In the genomic region with DNA sequence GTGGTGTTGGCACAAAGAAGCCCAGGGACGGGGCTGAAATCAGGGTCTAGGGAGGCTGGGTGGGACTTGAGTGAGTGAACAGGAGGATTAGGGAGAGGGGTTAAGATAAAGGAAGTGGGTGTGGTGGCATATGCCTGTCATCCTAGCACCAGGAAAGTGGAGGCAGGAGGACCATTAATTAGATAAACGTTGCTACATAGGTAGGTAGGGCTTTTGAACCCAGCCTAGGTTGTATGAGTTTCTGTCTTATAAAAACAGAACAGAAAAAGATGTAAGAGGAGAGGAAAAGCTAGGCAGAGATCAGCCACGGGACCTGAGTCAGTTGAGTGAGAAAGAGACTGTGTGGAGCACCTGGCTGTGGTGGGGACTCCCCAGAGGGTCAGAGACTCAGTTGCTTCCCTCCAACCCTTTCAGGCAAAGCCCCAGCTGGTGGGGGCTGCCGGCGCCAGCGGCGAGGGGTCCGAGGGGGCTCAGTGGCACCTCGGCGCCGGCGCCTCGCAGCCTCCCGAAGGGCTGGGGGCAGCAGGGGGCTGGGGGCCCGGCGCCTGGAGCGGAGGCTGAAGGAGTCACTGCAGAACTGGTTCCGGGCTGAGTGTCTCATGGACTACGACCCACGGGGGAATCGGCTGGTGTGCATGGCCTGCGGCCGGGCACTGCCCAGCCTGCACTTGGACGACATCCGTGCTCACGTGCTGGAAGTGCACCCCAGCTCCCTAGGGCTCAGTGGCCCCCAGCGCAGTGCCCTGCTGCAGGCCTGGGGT, we compare ENCODE assay signal across 9 mouse cellular contexts. TPM values are rescaled to one million over a fixed set of nuclear protein-coding genes. Genes with fewer than 3 reads are reported as not detected.
DNase-seq lines count a peak whose midpoint lies in the region; ATAC-seq lines count a peak whose summit lies in the region.
"Had no signal": no experiment of that assay in that cellular context is flagged by ENCODE, and none has a peak within 500 bp of the region (broad histone marks: within the 10 kb centered on the region; RNA-seq: fewer than 3 reads in every experiment).

No protein-coding gene starts in this region.

- H3K4me1 ChIP-seq in forebrain, embryonic 13.5 days = peaks cover 77% of the 10 kb centered on the region
- H3K4me1 ChIP-seq in midbrain, embryonic 10.5 days = peaks cover 71% of the 10 kb centered on the region

- peak overlapping the region; percentile 88 for H3K4me2 ChIP-seq in forebrain, embryonic 13.5 days

- no peak for ATAC-seq in forebrain, embryonic 13.5 days
- ATAC-seq in megakaryocyte-erythroid progenitor cell, adult 5-6 weeks (replicated peaks; ENCODE audit: low FRiP score, low TSS enrichment, poor library complexity, severe bottlenecking) = no peak

- peak; percentile 18 for DNase-seq in embryo, embryonic 9.5 days (ENCODE audit: extremely low spot score)
- no peak for DNase-seq in embryo, embryonic 10.5 days (ENCODE audit: low spot score)
- DNase-seq in A20 (ENCODE audit: low read depth, low spot score) = peak; percentile 50
- peak; percentile 38 for DNase-seq in midbrain, embryonic 10.5 days (ENCODE audit: low spot score)
- DNase-seq in urinary bladder, postnatal 36 days (ENCODE audit: low spot score in 2 of 2) = no peak
- no peak for DNase-seq in cerebellum, postnatal 36 days

- H3K36me3 ChIP-seq in forebrain, embryonic 13.5 days (ENCODE audit: poor library complexity, severe bottlenecking) = peaks cover 57% of the 10 kb centered on the region
- H3K36me3 ChIP-seq in midbrain, embryonic 10.5 days = peaks cover 66% of the 10 kb centered on the region

- H3K27me3 ChIP-seq in forebrain, embryonic 13.5 days = no peaks in the 10 kb centered on the region
- H3K27me3 ChIP-seq in midbrain, embryonic 10.5 days (ENCODE audit: low read depth, poor library complexity, severe bottlenecking) = peaks cover 45% of the 10 kb centered on the region

- 38% methylated on average over 27 of the region's 27 CpGs for WGBS in forebrain, embryonic 13.5 days
- WGBS in midbrain, embryonic 10.5 days = 49% methylated on average over 27 of the region's 27 CpGs

- peak overlapping the region; percentile 85 for H3K4me3 ChIP-seq in forebrain, embryonic 13.5 days
- peak overlapping the region; percentile 90 for H3K4me3 ChIP-seq in midbrain, embryonic 10.5 days
- H3K4me3 ChIP-seq: liver, embryonic 15.5 days had no signal

- peak overlapping the region; percentile 99 for H3K9ac ChIP-seq in forebrain, embryonic 13.5 days
- H3K9ac ChIP-seq: liver, embryonic 15.5 days had no signal

- peak overlapping the region; percentile 98 for H3K27ac ChIP-seq in forebrain, embryonic 13.5 days
- peak overlapping the region; percentile 78 for H3K27ac ChIP-seq in midbrain, embryonic 10.5 days (replicated peaks)
- H3K27ac ChIP-seq: liver, embryonic 15.5 days had no signal

- H3K9me3 ChIP-seq in forebrain, embryonic 13.5 days (replicated peaks) = no peaks in the 10 kb centered on the region
- no peaks in the 10 kb centered on the region for H3K9me3 ChIP-seq in midbrain, embryonic 10.5 days (replicated peaks)
- H3K9me3 ChIP-seq: liver, embryonic 15.5 days had no signal

RNA-seq across cellular contexts. Expression of gene 2700081O15Rik, which starts 3.6 kb away (rescaled TPM):
- polyA plus RNA-seq in forebrain, embryonic 13.5 days (2015; fragmentation: Nextera tagmentation; extraction: Ambion mirVana) = 16.7 and 18.2 TPM in 2 replicates
- polyA plus RNA-seq in midbrain, embryonic 10.5 days (2016; fragmentation: Nextera tagmentation; extraction: Ambion mirVana) = 5.7 and 7.6 TPM in 2 replicates
- total RNA-seq in megakaryocyte-erythroid progenitor cell, adult 5-6 weeks (2014; fragmentation: Nextera tagmentation) = 4.6 and 9.4 TPM in 2 replicates
- 3.0 and 7.0 TPM in 2 replicates for total RNA-seq in megakaryocyte-erythroid progenitor cell, adult 5-6 weeks (2017)

RNA-seq across cellular contexts. Expression of gene Spindoc, which starts 38.2 kb away (rescaled TPM):
- polyA plus RNA-seq in forebrain, embryonic 13.5 days (2015; fragmentation: Nextera tagmentation; extraction: Ambion mirVana) = 42.1 and 47.5 TPM in 2 replicates
- 43.1 and 51.7 TPM in 2 replicates for polyA plus RNA-seq in midbrain, embryonic 10.5 days (2016; fragmentation: Nextera tagmentation; extraction: Ambion mirVana)
- total RNA-seq in megakaryocyte-erythroid progenitor cell, adult 5-6 weeks (2014; fragmentation: Nextera tagmentation) = 15.7 and 23.7 TPM in 2 replicates
- 6.2 and 15.9 TPM in 2 replicates for total RNA-seq in megakaryocyte-erythroid progenitor cell, adult 5-6 weeks (2017)

Comparison
In these comparisons a context has a peak if more than half of its experiments do, and no peak if none do; other contexts are left out.
1. DNase-seq: peak in embryo, embryonic 9.5 days (single experiment), A20 (single experiment) and midbrain, embryonic 10.5 days (single experiment); none in embryo, embryonic 10.5 days (single experiment), urinary bladder, postnatal 36 days (0 of 2) and cerebellum, postnatal 36 days (0 of 2).